Mouse (Mus musculus) ES-Bruce4 (cell line): ENCODE data around the gene 9530068E07Rik.

ENCODE experiments used
- EP300 ChIP-seq: IDR thresholded peaks from 2 replicates; pipeline ENCODE4 v1.6.1; 2011; ENCODE audit warnings: low read depth, low read length; ENCODE audit not compliant: insufficient read depth
- POLR2A ChIP-seq: IDR thresholded peaks from one replicate; pipeline ENCODE4 v1.8.1; 2011; ENCODE audit warnings: low read length; ENCODE audit not compliant: insufficient read depth

DNA sequence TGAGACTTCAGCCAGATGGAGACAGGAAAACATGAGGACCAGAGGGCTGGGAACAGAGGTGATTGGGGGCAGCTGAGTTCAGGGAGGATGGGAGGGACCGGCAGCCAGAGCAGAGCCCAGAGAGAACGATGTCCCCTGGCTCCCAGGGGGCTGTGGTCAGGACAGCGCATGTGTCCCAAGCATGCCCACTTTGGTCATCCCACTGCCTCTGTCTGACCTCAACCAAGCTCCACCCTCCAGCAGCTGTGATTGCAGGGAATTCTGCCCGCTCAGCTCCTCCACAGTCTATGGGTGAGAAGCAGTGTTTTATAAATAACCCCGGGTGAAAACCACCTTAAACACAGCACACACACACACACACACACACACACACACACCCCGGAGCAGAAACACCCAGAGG is 33.2 kb downstream of the 9530068E07Rik start:
- TF ChIP-seq EP300, result no peak
- TF ChIP-seq POLR2A, result no peak
